Mouse (Mus musculus) frontal cortex, adult (tissue): ENCODE results near the gene Mob4.

Source experiments
- ATAC-seq: cut with Nextera tagmentation; 2 replicates; pipeline ENCODE4 v1.9.2; 2017; ENCODE audit warnings: mild to moderate bottlenecking, moderate library complexity, mixed read lengths; ENCODE audit not compliant: low TSS enrichment

The Mob4 gene

GRCm38 (mm10) chr1:55182392-55182791 lies 51.4 kb downstream of the Mob4 start:
- no peak for ATAC-seq

- ATAC-seq: no peak
Observed at GRCm38 (mm10) chr1:55185718-55186117, 54.7 kb downstream of the Mob4 start.

GRCm38 (mm10) chr1:55186592-55187210 lies 55.7 kb downstream of the Mob4 start:
- ATAC-seq: no peak

- peak; percentile 73 for ATAC-seq
Observed at GRCm38 (mm10) chr1:55192015-55192414, 61.0 kb downstream of the Mob4 start.

GRCm38 (mm10) chr1:55192824-55193223 lies 61.8 kb downstream of the Mob4 start:
- no peak for ATAC-seq

GRCm38 (mm10) chr1:55193316-55193715 lies 62.3 kb downstream of the Mob4 start:
- no peak for ATAC-seq

GRCm38 (mm10) chr1:55194064-55194915 lies 63.3 kb downstream of the Mob4 start:
- peak; percentile 38; the same call in 1 of the 2 replicates for ATAC-seq

- no peak for ATAC-seq
Observed at GRCm38 (mm10) chr1:55195021-55195420, 64.0 kb downstream of the Mob4 start.

GRCm38 (mm10) chr1:55196327-55197003 lies 65.4 kb downstream of the Mob4 start:
- no peak for ATAC-seq

- ATAC-seq: no peak
Observed at GRCm38 (mm10) chr1:55198719-55199118, 67.7 kb downstream of the Mob4 start.

- ATAC-seq: peak; percentile 74
Observed at GRCm38 (mm10) chr1:55201850-55202752, 71.1 kb downstream of the Mob4 start.
